Mouse (Mus musculus): ENCODE data around the gene Orai3. TPM values are rescaled to one million over a fixed set of nuclear protein-coding genes. Genes with fewer than 3 reads are reported as not detected.

The Orai3 gene
- polyA plus RNA-seq, 1 experiment = 50.3 TPM

GRCm38 (mm10) chr7:127785308-127785707, 15.7 kb downstream of the Orai3 start, which contains the start of gene Gm49388:
Gene Gm49388, plus strand, starts transcription at chr7:127785608.
- TF ChIP-seq CTCF (IDR thresholded peaks at IDR 0.05; ENCODE audit: extremely low read depth, insufficient read depth, insufficient read length, insufficient replicate concordance) (no peak), POLR2A (IDR thresholded peaks at IDR 0.05; ENCODE audit: low read depth, low read length) (no peak)
- no peaks in the 10 kb centered on the region for H3K27me3 ChIP-seq (ENCODE audit: control insufficient read depth, insufficient read depth, low read length)
- no peak for DNase-seq (ENCODE audit: low read depth in 1 of 2, low spot score in 2 of 2)
- 97% methylated on average over 7 of the region's 7 CpGs for WGBS
- no peak within 1 kb of the TSS for H3K27ac ChIP-seq (ENCODE audit: insufficient read depth, low read length)
- H3K4me3 ChIP-seq (ENCODE audit: extremely low read depth, insufficient read depth, insufficient read length) = no peak within 1 kb of the TSS
- H3K4me1 ChIP-seq (ENCODE audit: control insufficient read depth, insufficient read depth, insufficient read length) = no peaks in the 10 kb centered on the region
- H3K36me3 ChIP-seq (ENCODE audit: control insufficient read depth, insufficient read depth, low read length) = peaks cover 60% of the 10 kb centered on the region

GRCm38 (mm10) chr7:127797076-127797845, 27.6 kb downstream of the Orai3 start:
- Histone ChIP-seq H3K36me3 (ENCODE audit: control insufficient read depth, insufficient read depth, low read length) (peaks cover 41% of the 10 kb centered on the region), H3K27me3 (ENCODE audit: control insufficient read depth, insufficient read depth, low read length) (no peaks in the 10 kb centered on the region), H3K4me3 (ENCODE audit: extremely low read depth, insufficient read depth, insufficient read length) (no peak overlapping the region), H3K4me1 (ENCODE audit: control insufficient read depth, insufficient read depth, insufficient read length) (no peaks in the 10 kb centered on the region), H3K27ac (ENCODE audit: insufficient read depth, low read length) (no peak overlapping the region)
- DNase-seq (ENCODE audit: low read depth in 1 of 2, low spot score in 2 of 2) = no peak
- WGBS = 95% methylated on average over 23 of the region's 23 CpGs
- TF ChIP-seq POLR2A (IDR thresholded peaks at IDR 0.05; ENCODE audit: low read depth, low read length) (no peak), CTCF (IDR thresholded peaks at IDR 0.05; ENCODE audit: extremely low read depth, insufficient read depth, insufficient read length, insufficient replicate concordance) (no peak)

- peaks cover 37% of the 10 kb centered on the region for H3K36me3 ChIP-seq (ENCODE audit: control insufficient read depth, insufficient read depth, low read length)
- WGBS = 88% methylated on average over 4 of the region's 4 CpGs
- H3K27ac ChIP-seq (ENCODE audit: insufficient read depth, low read length) = no peak overlapping the region
- DNase-seq (ENCODE audit: low read depth in 1 of 2, low spot score in 2 of 2) = no peak
- no peaks in the 10 kb centered on the region for H3K4me1 ChIP-seq (ENCODE audit: control insufficient read depth, insufficient read depth, insufficient read length)
- no peak for TF ChIP-seq CTCF (IDR thresholded peaks at IDR 0.05; ENCODE audit: extremely low read depth, insufficient read depth, insufficient read length, insufficient replicate concordance)
- TF ChIP-seq POLR2A (IDR thresholded peaks at IDR 0.05; ENCODE audit: low read depth, low read length) = no peak
- H3K27me3 ChIP-seq (ENCODE audit: control insufficient read depth, insufficient read depth, low read length) = no peaks in the 10 kb centered on the region
- H3K4me3 ChIP-seq (ENCODE audit: extremely low read depth, insufficient read depth, insufficient read length) = no peak overlapping the region
Observed at GRCm38 (mm10) chr7:127798591-127798990, 29.0 kb downstream of the Orai3 start.

- WGBS = 88% methylated on average over 13 of the region's 13 CpGs
- DNase-seq (ENCODE audit: low read depth in 1 of 2, low spot score in 2 of 2) = no peak
- peaks cover 37% of the 10 kb centered on the region for H3K36me3 ChIP-seq (ENCODE audit: control insufficient read depth, insufficient read depth, low read length)
- TF ChIP-seq POLR2A (IDR thresholded peaks at IDR 0.05; ENCODE audit: low read depth, low read length) = no peak
- TF ChIP-seq CTCF (IDR thresholded peaks at IDR 0.05; ENCODE audit: extremely low read depth, insufficient read depth, insufficient read length, insufficient replicate concordance) = no peak
- H3K4me3 ChIP-seq (ENCODE audit: extremely low read depth, insufficient read depth, insufficient read length) = no peak overlapping the region
- no peaks in the 10 kb centered on the region; the same call in 1 of the 2 replicates for H3K4me1 ChIP-seq (ENCODE audit: control insufficient read depth, insufficient read depth, insufficient read length)
- H3K27ac ChIP-seq (ENCODE audit: insufficient read depth, low read length) = no peak overlapping the region
- H3K27me3 ChIP-seq (ENCODE audit: control insufficient read depth, insufficient read depth, low read length) = no peaks in the 10 kb centered on the region
Observed at GRCm38 (mm10) chr7:127799211-127799610, 29.6 kb downstream of the Orai3 start.

GRCm38 (mm10) chr7:127799738-127800137, 30.1 kb downstream of the Orai3 start:
- Histone ChIP-seq H3K27ac (ENCODE audit: insufficient read depth, low read length) (no peak overlapping the region), H3K27me3 (ENCODE audit: control insufficient read depth, insufficient read depth, low read length) (no peaks in the 10 kb centered on the region), H3K4me3 (ENCODE audit: extremely low read depth, insufficient read depth, insufficient read length) (no peak overlapping the region), H3K4me1 (ENCODE audit: control insufficient read depth, insufficient read depth, insufficient read length) (no peaks in the 10 kb centered on the region; the same call in 1 of the 2 replicates), H3K36me3 (ENCODE audit: control insufficient read depth, insufficient read depth, low read length) (peaks cover 37% of the 10 kb centered on the region)
- TF ChIP-seq CTCF (IDR thresholded peaks at IDR 0.05; ENCODE audit: extremely low read depth, insufficient read depth, insufficient read length, insufficient replicate concordance) = no peak
- TF ChIP-seq POLR2A (IDR thresholded peaks at IDR 0.05; ENCODE audit: low read depth, low read length) = no peak
- WGBS = 33% methylated on average over 1 of the region's 1 CpGs
- DNase-seq (ENCODE audit: low read depth in 1 of 2, low spot score in 2 of 2) = no peak

GRCm38 (mm10) chr7:127800435-127801009, 30.9 kb downstream of the Orai3 start, which contains the start of gene Hsd3b7:
Gene Hsd3b7, plus strand, starts transcription at chr7:127800604.
- Histone ChIP-seq H3K36me3 (ENCODE audit: control insufficient read depth, insufficient read depth, low read length) (peaks cover 34% of the 10 kb centered on the region), H3K4me3 (ENCODE audit: extremely low read depth, insufficient read depth, insufficient read length) (peak within 1 kb of the TSS; percentile 23; the same call in 1 of the 2 replicates), H3K4me1 (ENCODE audit: control insufficient read depth, insufficient read depth, insufficient read length) (no peaks in the 10 kb centered on the region; the same call in 1 of the 2 replicates), H3K27ac (ENCODE audit: insufficient read depth, low read length) (no peak within 1 kb of the TSS), H3K27me3 (ENCODE audit: control insufficient read depth, insufficient read depth, low read length) (no peaks in the 10 kb centered on the region)
- TF ChIP-seq POLR2A (IDR thresholded peaks at IDR 0.05; ENCODE audit: low read depth, low read length) (no peak), CTCF (IDR thresholded peaks at IDR 0.05; ENCODE audit: extremely low read depth, insufficient read depth, insufficient read length, insufficient replicate concordance) (peak; percentile 86; the same call in 1 of the 2 replicates)
- 53% methylated on average over 6 of the region's 6 CpGs for WGBS
- DNase-seq (ENCODE audit: low read depth in 1 of 2, low spot score in 2 of 2) = peak; percentile 31 to 66
